Mouse (Mus musculus): Measurements from ENCODE around the gene Sptbn4. TPM values are rescaled to one million over a fixed set of nuclear protein-coding genes. Genes with fewer than 3 reads are reported as not detected.

Gene Sptbn4
- total and polyA plus RNA-seq, 2 experiments = 0.06 TPM; not detected in 1

DNA sequence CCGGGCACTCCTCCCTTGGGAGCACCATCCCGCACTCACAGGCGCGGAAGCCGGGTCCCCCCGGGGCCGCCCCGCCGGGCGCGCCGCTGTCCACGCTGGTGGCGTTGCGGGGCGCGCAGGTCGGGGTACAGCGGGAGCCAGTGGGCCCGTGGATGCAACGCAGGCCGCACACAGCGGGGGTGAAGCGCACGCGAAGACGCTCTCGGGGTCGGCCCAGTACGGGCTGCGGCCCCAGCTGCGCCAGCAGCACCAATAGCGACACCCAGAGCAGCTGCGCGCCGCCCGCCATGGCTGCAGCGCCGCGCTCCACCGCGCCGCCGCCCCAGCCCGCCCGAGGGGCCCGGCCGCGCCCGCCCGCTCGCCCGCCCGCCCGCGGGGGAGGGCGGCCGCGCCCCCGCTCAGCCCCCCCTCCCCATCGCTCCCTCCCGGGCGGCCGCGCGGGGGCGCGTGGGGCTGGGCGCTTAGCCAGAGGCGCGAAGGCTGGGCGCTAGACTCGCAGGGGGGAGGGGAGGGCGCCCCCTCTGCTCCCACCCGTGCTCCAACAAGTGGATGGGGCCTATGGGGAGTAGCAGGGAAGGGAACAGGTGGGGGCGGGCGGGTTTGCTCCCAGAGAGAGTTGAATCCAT lies 114.1 kb downstream of the Sptbn4 start:
- H3K4me3 ChIP-seq (ENCODE audit: insufficient read depth, low read depth, low read length) = peak overlapping the region; percentile 71
- TF ChIP-seq CTCF (IDR thresholded peaks at IDR 0.05; ENCODE audit: low read depth, low read length) (no peak), POLR2A (IDR thresholded peaks at IDR 0.05; ENCODE audit: extremely low read depth, insufficient read depth, low read length) (no peak)
- no peaks in the 10 kb centered on the region for H3K36me3 ChIP-seq (ENCODE audit: control insufficient read depth, insufficient read depth, low read length)
- DNase-seq (ENCODE audit: extremely low read depth, low read depth, low spot score) = no peak
- H3K27me3 ChIP-seq (ENCODE audit: control insufficient read depth, insufficient read depth, low read length) = peaks cover 13% of the 10 kb centered on the region
- WGBS = 5% methylated on average over 70 of the region's 77 CpGs
- H3K27ac ChIP-seq (replicated peaks; ENCODE audit: insufficient read depth, low read depth, low read length) = peak overlapping the region; percentile 51
- peak overlapping the region; percentile 81 for H3K9ac ChIP-seq (ENCODE audit: low read depth, low read length)
- no peaks in the 10 kb centered on the region; the same call in 1 of the 2 replicates for H3K4me1 ChIP-seq (ENCODE audit: control insufficient read depth, insufficient read depth, low read length)
- H3K79me2 ChIP-seq (ENCODE audit: control insufficient read depth, insufficient read depth, low read length) = no peaks in the 10 kb centered on the region

DNA sequence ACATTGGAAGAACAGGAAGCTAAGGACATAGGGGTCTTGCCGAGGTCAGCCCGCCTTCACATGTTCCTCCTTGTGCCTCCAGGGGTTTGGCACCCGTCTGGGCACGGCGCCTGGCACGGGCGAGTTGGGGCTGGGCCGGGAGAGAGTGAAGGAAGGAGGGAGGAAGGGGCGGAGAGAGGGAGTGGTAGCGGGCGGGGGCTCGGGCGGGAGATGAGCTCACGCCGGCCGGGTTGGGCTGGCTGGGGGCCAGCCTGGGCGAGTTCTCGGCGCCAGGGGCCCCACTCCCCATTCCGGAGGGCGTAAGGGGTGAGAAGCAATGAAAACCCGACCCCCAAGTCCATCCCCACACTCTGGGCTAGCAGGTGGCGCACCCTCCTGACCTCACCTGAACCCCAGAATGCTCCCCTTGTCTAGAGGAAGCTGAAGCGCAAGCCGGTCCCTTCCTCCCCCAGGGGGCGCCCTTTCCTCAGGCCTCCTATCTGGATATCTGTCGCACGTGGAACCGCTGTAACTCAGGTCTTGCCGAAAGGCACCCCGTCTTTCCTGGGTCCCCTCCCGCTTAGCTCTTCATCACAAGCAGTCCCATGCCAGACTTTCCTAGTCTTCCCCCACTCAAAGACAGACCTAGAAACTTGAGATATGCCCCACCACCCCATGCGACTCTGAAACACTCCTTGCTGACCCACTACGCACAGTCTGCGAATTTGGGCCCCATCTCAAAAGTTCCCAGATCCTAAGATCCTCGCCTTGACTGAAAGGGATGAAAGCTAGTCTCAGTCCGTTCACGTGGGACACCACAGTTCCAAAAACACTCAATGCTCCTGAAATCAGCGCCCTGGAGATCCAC lies 114.9 kb downstream of the Sptbn4 start:
- H3K9ac ChIP-seq (ENCODE audit: low read depth, low read length) = peak overlapping the region; percentile 81
- H3K4me3 ChIP-seq (ENCODE audit: insufficient read depth, low read depth, low read length) = peak overlapping the region; percentile 71
- DNase-seq (ENCODE audit: extremely low read depth, low read depth, low spot score) = peak; percentile 43
- H3K4me1 ChIP-seq (ENCODE audit: control insufficient read depth, insufficient read depth, low read length) = no peaks in the 10 kb centered on the region; the same call in 1 of the 2 replicates
- peaks cover 13% of the 10 kb centered on the region for H3K27me3 ChIP-seq (ENCODE audit: control insufficient read depth, insufficient read depth, low read length)
- no peaks in the 10 kb centered on the region for H3K36me3 ChIP-seq (ENCODE audit: control insufficient read depth, insufficient read depth, low read length)
- H3K79me2 ChIP-seq (ENCODE audit: control insufficient read depth, insufficient read depth, low read length) = no peaks in the 10 kb centered on the region
- no peak for TF ChIP-seq POLR2A (IDR thresholded peaks at IDR 0.05; ENCODE audit: extremely low read depth, insufficient read depth, low read length)
- TF ChIP-seq CTCF (IDR thresholded peaks at IDR 0.05; ENCODE audit: low read depth, low read length) = peak; percentile 90
- peak overlapping the region; percentile 14 for H3K27ac ChIP-seq (replicated peaks; ENCODE audit: insufficient read depth, low read depth, low read length)
- 3% methylated on average over 37 of the region's 39 CpGs for WGBS

DNA sequence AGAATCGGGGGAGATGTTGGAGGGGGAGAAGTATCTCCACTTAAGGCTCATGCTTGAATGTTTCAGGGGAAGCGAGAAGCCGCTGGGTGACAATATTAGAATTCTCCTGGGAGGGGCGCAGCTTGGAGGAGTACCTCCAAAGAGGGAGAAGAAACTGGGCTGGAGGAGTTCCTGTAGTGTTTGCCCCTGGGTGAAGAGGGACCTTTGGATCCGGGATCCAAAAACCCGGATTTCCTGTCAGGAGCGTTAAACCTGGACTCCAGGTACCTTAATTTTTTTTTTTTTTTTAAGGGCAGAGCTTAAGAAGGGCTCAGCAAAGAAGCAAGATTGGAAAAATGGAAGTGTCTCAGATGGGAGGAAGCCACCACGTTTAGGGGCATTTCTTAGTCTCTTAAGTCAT lies 115.6 kb downstream of the Sptbn4 start:
- peak overlapping the region; percentile 71 for H3K4me3 ChIP-seq (ENCODE audit: insufficient read depth, low read depth, low read length)
- peak overlapping the region; percentile 15 for H3K9ac ChIP-seq (ENCODE audit: low read depth, low read length)
- no peak for TF ChIP-seq CTCF (IDR thresholded peaks at IDR 0.05; ENCODE audit: low read depth, low read length)
- TF ChIP-seq POLR2A (IDR thresholded peaks at IDR 0.05; ENCODE audit: extremely low read depth, insufficient read depth, low read length) = no peak
- H3K36me3 ChIP-seq (ENCODE audit: control insufficient read depth, insufficient read depth, low read length) = no peaks in the 10 kb centered on the region
- no peaks in the 10 kb centered on the region for H3K79me2 ChIP-seq (ENCODE audit: control insufficient read depth, insufficient read depth, low read length)
- H3K27ac ChIP-seq (replicated peaks; ENCODE audit: insufficient read depth, low read depth, low read length) = peak overlapping the region; percentile 66
- WGBS = 10% methylated on average over 8 of the region's 8 CpGs
- no peak for DNase-seq (ENCODE audit: extremely low read depth, low read depth, low spot score)
- peaks cover 10% of the 10 kb centered on the region for H3K27me3 ChIP-seq (ENCODE audit: control insufficient read depth, insufficient read depth, low read length)
- no peaks in the 10 kb centered on the region; the same call in 1 of the 2 replicates for H3K4me1 ChIP-seq (ENCODE audit: control insufficient read depth, insufficient read depth, low read length)

DNA sequence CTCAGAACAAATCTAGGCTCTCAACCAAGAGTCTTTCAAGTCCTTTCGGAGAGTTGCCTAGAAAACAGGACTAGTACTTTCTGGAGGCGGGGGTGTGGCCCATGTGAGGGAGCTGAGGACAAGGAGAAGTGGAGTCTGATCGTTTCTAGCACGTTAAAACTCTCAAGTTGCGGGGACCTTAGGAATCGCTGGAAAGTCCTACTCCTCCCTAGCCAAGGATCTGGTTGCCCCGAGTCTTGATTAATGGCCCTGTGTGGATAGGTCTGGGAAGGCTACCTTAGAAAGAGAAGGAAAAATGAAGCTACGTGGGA lies 116.0 kb downstream of the Sptbn4 start:
- Histone ChIP-seq H3K27ac (replicated peaks; ENCODE audit: insufficient read depth, low read depth, low read length) (peak overlapping the region; percentile 66), H3K4me1 (ENCODE audit: control insufficient read depth, insufficient read depth, low read length) (no peaks in the 10 kb centered on the region; the same call in 1 of the 2 replicates), H3K4me3 (ENCODE audit: insufficient read depth, low read depth, low read length) (peak overlapping the region; percentile 57), H3K36me3 (ENCODE audit: control insufficient read depth, insufficient read depth, low read length) (no peaks in the 10 kb centered on the region), H3K27me3 (ENCODE audit: control insufficient read depth, insufficient read depth, low read length) (peaks cover 9% of the 10 kb centered on the region), H3K79me2 (ENCODE audit: control insufficient read depth, insufficient read depth, low read length) (no peaks in the 10 kb centered on the region), H3K9ac (ENCODE audit: low read depth, low read length) (peak overlapping the region; percentile 36; the same call in 1 of the 2 replicates)
- WGBS = 8% methylated on average over 8 of the region's 8 CpGs
- no peak for DNase-seq (ENCODE audit: extremely low read depth, low read depth, low spot score)
- TF ChIP-seq CTCF (IDR thresholded peaks at IDR 0.05; ENCODE audit: low read depth, low read length) (no peak), POLR2A (IDR thresholded peaks at IDR 0.05; ENCODE audit: extremely low read depth, insufficient read depth, low read length) (no peak)

DNA sequence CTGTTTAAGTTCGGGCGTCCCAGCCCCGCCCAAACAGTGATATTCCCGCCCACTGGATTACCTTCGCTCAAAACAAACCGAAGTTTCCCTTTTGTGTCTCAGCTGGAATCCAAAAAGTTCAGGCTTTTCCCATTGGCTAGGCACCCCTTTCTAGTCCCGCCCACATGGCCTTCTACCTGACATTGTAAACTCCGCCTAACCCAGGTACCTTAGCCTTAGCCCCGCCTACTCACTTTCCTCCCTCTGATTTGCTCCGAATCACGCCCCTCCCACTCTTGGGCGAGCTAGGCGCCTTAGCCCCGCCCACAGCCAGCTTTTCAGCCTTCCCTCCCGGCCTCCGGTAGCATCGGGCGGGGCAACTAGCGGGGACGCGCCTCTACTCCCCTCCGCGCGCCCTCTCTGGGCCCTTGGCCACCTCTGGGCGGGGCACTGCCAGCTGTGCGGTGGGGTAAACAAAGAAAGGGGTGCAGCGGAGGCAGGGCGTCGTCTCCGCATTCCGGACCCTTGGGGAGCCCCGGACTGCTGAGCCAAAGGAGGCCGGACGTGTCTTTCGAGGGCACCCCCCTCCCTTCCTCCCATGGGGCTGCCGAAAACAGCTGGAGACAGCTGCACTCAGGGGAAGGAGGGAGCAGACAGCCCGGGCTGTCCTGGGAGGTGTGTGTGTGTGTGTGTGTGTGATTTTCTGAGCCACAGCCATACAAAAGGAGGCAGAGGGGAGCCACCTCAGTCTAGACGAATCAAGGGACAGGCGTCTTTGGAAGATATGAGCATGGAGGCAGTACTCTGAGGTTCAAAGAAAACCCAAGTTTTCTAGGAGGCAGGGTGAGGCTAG lies 116.6 kb downstream of the Sptbn4 start:
- peak overlapping the region; percentile 57 for H3K4me3 ChIP-seq (ENCODE audit: insufficient read depth, low read depth, low read length)
- H3K79me2 ChIP-seq (ENCODE audit: control insufficient read depth, insufficient read depth, low read length) = no peaks in the 10 kb centered on the region
- peak; percentile 61 for DNase-seq (ENCODE audit: extremely low read depth, low read depth, low spot score)
- peaks cover 5% of the 10 kb centered on the region for H3K27me3 ChIP-seq (ENCODE audit: control insufficient read depth, insufficient read depth, low read length)
- peak overlapping the region; percentile 36 for H3K9ac ChIP-seq (ENCODE audit: low read depth, low read length)
- WGBS = under 1% methylated on average over 39 of the region's 39 CpGs
- peaks cover 2% of the 10 kb centered on the region for H3K4me1 ChIP-seq (ENCODE audit: control insufficient read depth, insufficient read depth, low read length)
- H3K27ac ChIP-seq (replicated peaks; ENCODE audit: insufficient read depth, low read depth, low read length) = peak overlapping the region; percentile 66
- no peaks in the 10 kb centered on the region for H3K36me3 ChIP-seq (ENCODE audit: control insufficient read depth, insufficient read depth, low read length)
- TF ChIP-seq POLR2A (IDR thresholded peaks at IDR 0.05; ENCODE audit: extremely low read depth, insufficient read depth, low read length) (no peak), CTCF (IDR thresholded peaks at IDR 0.05; ENCODE audit: low read depth, low read length) (no peak)
